Mouse (Mus musculus): ENCODE data around the gene Btla. TPM values are rescaled to one million over a fixed set of nuclear protein-coding genes. Genes with fewer than 3 reads are reported as not detected.

The Btla gene
- polyA plus RNA-seq (2014; fragmentation: Illumina TruSeq; extraction: RNeasy Lipid Tissue Mini Kit (QIAGEN cat#74804); ENCODE audit: low read depth, low replicate concordance): 2.2 TPM

GRCm38 (mm10) chr16:45223648-45224388 lies at the start of gene Btla:
Btla (plus strand) TSS chr16:45224315.

Other genes with a start within 250 kb of the Btla start
- 12.4 TPM for gene Ccdc80, start 130.9 kb upstream of the Btla start, polyA plus RNA-seq (2014; fragmentation: Illumina TruSeq; extraction: RNeasy Lipid Tissue Mini Kit (QIAGEN cat#74804); ENCODE audit: low read depth, low replicate concordance)
- 63.0 TPM for gene Slc35a5, start 65.6 kb upstream of the Btla start, polyA plus RNA-seq (2014; fragmentation: Illumina TruSeq; extraction: RNeasy Lipid Tissue Mini Kit (QIAGEN cat#74804); ENCODE audit: low read depth, low replicate concordance)
- 167 TPM for gene Atg3, start 65.5 kb upstream of the Btla start, polyA plus RNA-seq (2014; fragmentation: Illumina TruSeq; extraction: RNeasy Lipid Tissue Mini Kit (QIAGEN cat#74804); ENCODE audit: low read depth, low replicate concordance)
- 121 TPM for gene Cd200, start 184.7 kb downstream of the Btla start, polyA plus RNA-seq (2014; fragmentation: Illumina TruSeq; extraction: RNeasy Lipid Tissue Mini Kit (QIAGEN cat#74804); ENCODE audit: low read depth, low replicate concordance)

Data from adrenal gland, adult 10 weeks (tissue).